Mouse (Mus musculus) ES-Bruce4 (cell line): ENCODE measurements around the gene Gm9999. TPM values are rescaled to one million over a fixed set of nuclear protein-coding genes. Genes with fewer than 3 reads are reported as not detected.

ENCODE experiments used
- H3K27ac ChIP-seq: 2 replicates; pipeline ENCODE4 v1.5.1; 2012; ENCODE audit warnings: low read length, inconsistent platforms; ENCODE audit not compliant: insufficient read depth
- H3K27me3 ChIP-seq: 2 replicates; pipeline ENCODE4 v1.6.1; 2012; ENCODE audit warnings: mild to moderate bottlenecking, low read length, inconsistent platforms; ENCODE audit not compliant: control insufficient read depth, poor library complexity, insufficient read depth, severe bottlenecking
- H3K36me3 ChIP-seq: 2 replicates; pipeline ENCODE4 v1.6.1; 2012; ENCODE audit warnings: inconsistent platforms, mild to moderate bottlenecking, low read length, moderate library complexity; ENCODE audit not compliant: control insufficient read depth, poor library complexity, insufficient read depth, severe bottlenecking
- H3K4me1 ChIP-seq: one replicate; pipeline ENCODE4 v1.8.1; 2011; ENCODE audit warnings: low read length; ENCODE audit not compliant: control insufficient read depth, insufficient read depth
- H3K4me3 ChIP-seq: 2 replicates; pipeline ENCODE4 v1.5.1; 2011; ENCODE audit warnings: low read depth, mild to moderate bottlenecking, low read length
- H3K9ac ChIP-seq: 2 replicates; pipeline ENCODE4 v1.6.1; 2012; ENCODE audit warnings: low read depth, mild to moderate bottlenecking, inconsistent platforms; ENCODE audit not compliant: poor library complexity, severe bottlenecking
- H3K9me3 ChIP-seq: replicated peaks from 2 replicates; pipeline ENCODE4 v1.6.1; 2012; ENCODE audit warnings: mild to moderate bottlenecking, low read length, inconsistent platforms; ENCODE audit not compliant: control insufficient read depth, poor library complexity, insufficient read depth, severe bottlenecking
- CTCF ChIP-seq: IDR thresholded peaks from one replicate; pipeline ENCODE4 v1.8.1; 2011; ENCODE audit warnings: low read depth, low read length
- EP300 ChIP-seq: IDR thresholded peaks from 2 replicates; pipeline ENCODE4 v1.6.1; 2011; ENCODE audit warnings: low read depth, low read length; ENCODE audit not compliant: insufficient read depth
- POLR2A ChIP-seq: IDR thresholded peaks from one replicate; pipeline ENCODE4 v1.8.1; 2011; ENCODE audit warnings: low read length; ENCODE audit not compliant: insufficient read depth
- polyA plus RNA-seq: library from polyadenylated mRNA; stranded (reverse); fragments of >200 nt; gene quantifications from 2 replicates; pipeline ENCODE4 v1.2.4, GENCODE M21; 2011; ENCODE audit warnings: low read depth; ENCODE audit not compliant: missing spikeins, insufficient read depth, insufficient read length

Gm9999 gene
- polyA plus RNA-seq, 1 experiment = not detected

DNA sequence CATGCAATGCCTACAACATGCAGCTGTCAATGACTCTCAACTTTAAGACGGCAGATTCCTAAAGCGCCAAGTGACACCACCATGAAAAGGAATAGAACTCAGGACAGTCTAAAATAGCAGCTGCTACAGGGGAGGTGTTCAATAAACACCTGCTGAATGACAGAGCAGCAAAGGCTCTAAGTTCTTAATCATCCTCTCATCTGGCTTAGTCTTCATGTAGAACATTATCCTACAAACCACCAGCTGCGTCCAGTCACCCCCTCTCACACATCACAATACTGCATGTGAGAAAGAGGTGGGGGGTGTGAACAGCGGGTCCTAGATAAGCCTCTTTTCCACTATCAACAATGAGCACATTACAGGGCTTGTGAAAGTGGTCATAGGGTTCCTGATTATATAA lies 13.6 kb downstream of the Gm9999 start:
- no peaks in the 10 kb centered on the region for H3K9me3 ChIP-seq
- no peak overlapping the region for H3K4me3 ChIP-seq
- peaks cover 58% of the 10 kb centered on the region for H3K36me3 ChIP-seq
- no peak for TF ChIP-seq EP300
- no peak for TF ChIP-seq POLR2A
- no peak for TF ChIP-seq CTCF
- no peaks in the 10 kb centered on the region for H3K27me3 ChIP-seq
- H3K4me1 ChIP-seq = no peaks in the 10 kb centered on the region
- no peak overlapping the region for H3K27ac ChIP-seq
- no peak overlapping the region for H3K9ac ChIP-seq

- no peaks in the 10 kb centered on the region for H3K4me1 ChIP-seq
- no peaks in the 10 kb centered on the region for H3K27me3 ChIP-seq
- H3K36me3 ChIP-seq = peaks cover 56% of the 10 kb centered on the region
- no peaks in the 10 kb centered on the region for H3K9me3 ChIP-seq
- no peak for TF ChIP-seq CTCF
- TF ChIP-seq EP300 = no peak
- no peak for TF ChIP-seq POLR2A
- no peak overlapping the region for H3K27ac ChIP-seq
- H3K4me3 ChIP-seq = no peak overlapping the region
- H3K9ac ChIP-seq = no peak overlapping the region
These were observed 14.4 kb downstream of the Gm9999 start for GRCm38 (mm10) chr7:46997644-46998395.

DNA sequence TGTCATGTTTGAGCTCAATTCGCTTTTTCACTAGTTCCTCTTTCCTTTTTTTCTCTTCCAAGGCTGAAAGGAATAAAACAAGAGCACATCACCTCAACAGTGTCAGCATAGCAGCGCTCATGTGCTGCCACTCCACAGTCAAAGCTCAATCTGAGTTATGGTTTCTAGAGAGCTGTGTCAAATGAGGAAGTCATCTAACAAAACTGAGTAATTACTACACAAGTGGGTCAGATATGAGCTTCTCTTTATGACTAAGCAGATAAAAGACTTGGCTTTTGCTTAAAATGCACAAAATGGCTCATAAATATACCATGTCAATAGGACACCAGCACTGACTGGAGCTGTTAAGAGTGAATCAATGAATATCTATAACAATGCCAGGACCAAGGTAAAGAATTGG lies 15.6 kb downstream of the Gm9999 start:
- peaks cover 46% of the 10 kb centered on the region for H3K36me3 ChIP-seq
- no peak overlapping the region for H3K9ac ChIP-seq
- H3K9me3 ChIP-seq = no peaks in the 10 kb centered on the region
- peaks cover 4% of the 10 kb centered on the region for H3K4me1 ChIP-seq
- no peaks in the 10 kb centered on the region for H3K27me3 ChIP-seq
- H3K4me3 ChIP-seq = no peak overlapping the region
- TF ChIP-seq EP300 (no peak), CTCF (no peak), POLR2A (no peak)
- no peak overlapping the region for H3K27ac ChIP-seq

- H3K4me1 ChIP-seq = peaks cover 4% of the 10 kb centered on the region
- no peaks in the 10 kb centered on the region for H3K9me3 ChIP-seq
- no peak overlapping the region for H3K27ac ChIP-seq
- H3K36me3 ChIP-seq = peaks cover 35% of the 10 kb centered on the region
- H3K4me3 ChIP-seq = no peak overlapping the region
- TF ChIP-seq POLR2A (no peak), EP300 (no peak), CTCF (no peak)
- H3K9ac ChIP-seq = no peak overlapping the region
- H3K27me3 ChIP-seq = no peaks in the 10 kb centered on the region
These were observed 16.7 kb downstream of the Gm9999 start for GRCm38 (mm10) chr7:46999983-47000643.

DNA sequence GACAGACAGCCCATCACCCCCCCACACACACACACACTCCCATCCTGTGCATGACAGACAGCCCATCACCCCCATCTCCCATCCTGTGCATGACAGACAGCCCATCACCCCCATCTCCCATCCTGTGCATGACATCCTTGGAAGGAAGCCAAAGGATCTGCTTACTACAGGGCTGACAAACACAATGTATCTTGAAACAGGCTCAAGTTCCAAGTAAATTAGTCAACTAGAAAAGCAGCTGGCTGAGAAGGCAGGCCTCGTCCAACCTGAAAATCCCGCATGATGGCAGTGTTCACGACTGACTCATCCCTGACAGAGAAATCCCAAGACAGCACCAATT lies 17.2 kb downstream of the Gm9999 start:
- TF ChIP-seq CTCF = no peak
- no peak for TF ChIP-seq EP300
- no peaks in the 10 kb centered on the region for H3K27me3 ChIP-seq
- no peak overlapping the region for H3K4me3 ChIP-seq
- no peak overlapping the region for H3K9ac ChIP-seq
- peaks cover 30% of the 10 kb centered on the region for H3K36me3 ChIP-seq
- H3K9me3 ChIP-seq = no peaks in the 10 kb centered on the region
- no peak overlapping the region for H3K27ac ChIP-seq
- peaks cover 4% of the 10 kb centered on the region for H3K4me1 ChIP-seq

DNA sequence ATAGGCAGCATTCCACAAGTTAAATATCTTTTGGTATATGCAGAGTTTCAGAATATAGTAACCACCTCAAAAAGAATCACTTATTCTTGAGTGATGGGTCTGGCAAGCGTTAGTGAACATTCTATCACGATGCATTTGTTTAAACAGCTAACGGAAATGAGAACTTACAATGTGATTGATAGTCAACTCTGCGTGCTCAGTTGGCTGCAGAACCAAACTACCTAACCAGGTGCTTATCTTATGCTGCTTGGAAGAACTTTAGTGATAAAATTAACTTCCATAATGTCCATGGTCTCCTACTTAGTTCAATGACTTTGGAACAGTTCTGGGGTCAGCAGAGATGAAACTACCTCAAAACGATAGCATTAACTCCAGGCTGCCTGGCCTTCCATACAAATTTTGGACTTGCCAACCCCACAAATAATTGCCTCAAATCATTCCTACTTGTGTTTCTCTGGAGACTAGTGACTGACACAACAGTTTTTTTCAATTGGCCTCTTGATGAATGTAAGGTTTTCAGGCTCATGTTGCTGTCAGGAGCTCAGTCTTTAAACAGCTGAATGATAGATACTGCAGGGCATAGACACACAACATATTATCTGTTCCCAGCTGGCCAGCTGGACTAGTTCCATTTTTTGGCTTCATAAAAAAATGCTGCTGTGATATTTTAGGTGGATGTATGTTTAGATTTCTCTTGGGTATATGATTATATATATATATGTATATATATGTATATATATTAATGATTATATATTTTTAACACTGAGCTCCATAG lies 17.9 kb downstream of the Gm9999 start:
- peaks cover 4% of the 10 kb centered on the region for H3K4me1 ChIP-seq
- H3K9me3 ChIP-seq = no peaks in the 10 kb centered on the region
- H3K27ac ChIP-seq = no peak overlapping the region
- TF ChIP-seq CTCF = no peak
- H3K27me3 ChIP-seq = no peaks in the 10 kb centered on the region
- H3K36me3 ChIP-seq = peaks cover 23% of the 10 kb centered on the region
- no peak overlapping the region for H3K9ac ChIP-seq
- H3K4me3 ChIP-seq = no peak overlapping the region
